ENCODE assay signal across 21 mouse cellular contexts in genomic region chr14:61108625-61109024, GRCm38 (mm10). TPM values are rescaled to one million over a fixed set of nuclear protein-coding genes. Genes with fewer than 3 reads are reported as not detected.
DNase-seq lines count a peak whose midpoint lies in the region; ATAC-seq and TF ChIP-seq lines count a peak whose summit lies in the region.
"Had no signal": no experiment of that assay in that cellular context is flagged by ENCODE, and none has a peak within 500 bp of the region (broad histone marks: within the 10 kb centered on the region; RNA-seq: fewer than 3 reads in every experiment).

No protein-coding gene starts in this region.

- TF ChIP-seq EP300 in liver, postnatal 0 days (IDR thresholded peaks at IDR 0.05; ENCODE audit: low read depth): no peak

- peaks cover 8% of the 10 kb centered on the region; the same call in 1 of the 2 replicates for H3K27me3 ChIP-seq in heart, embryonic 10.5 days (ENCODE audit: insufficient read depth, poor library complexity, severe bottlenecking)
- no peaks in the 10 kb centered on the region for H3K27me3 ChIP-seq in heart, embryonic 12.5 days (replicated peaks)
- H3K27me3 ChIP-seq in heart, embryonic 11.5 days (ENCODE audit: control insufficient read depth, insufficient read depth, low read length): no peaks in the 10 kb centered on the region
- no peaks in the 10 kb centered on the region for H3K27me3 ChIP-seq in liver, postnatal 0 days (ENCODE audit: insufficient read depth, low read length)
- H3K27me3 ChIP-seq in liver, embryonic 12.5 days (replicated peaks): 0 out of 2 replicates have a peak, but pooled peaks cover 4% of the 10 kb centered on the region
- H3K27me3 ChIP-seq: CH12.LX had no signal

- no peak overlapping the region for H3K4me2 ChIP-seq in heart, embryonic 12.5 days
- H3K4me2 ChIP-seq in heart, embryonic 11.5 days: no peak overlapping the region
- H3K4me2 ChIP-seq in liver, postnatal 0 days (ENCODE audit: low read depth, low read length): no peak overlapping the region
- H3K4me2 ChIP-seq in liver, embryonic 12.5 days: no peak overlapping the region

- WGBS in heart, embryonic 10.5 days: 84% methylated on average over 2 of the region's 2 CpGs
- WGBS in heart, embryonic 12.5 days: 88% methylated on average over 2 of the region's 2 CpGs
- 71% methylated on average over 2 of the region's 2 CpGs for WGBS in heart, embryonic 11.5 days (ENCODE audit: insufficient replicate concordance)
- 93% methylated on average over 2 of the region's 2 CpGs for WGBS in liver, postnatal 0 days (ENCODE audit: insufficient replicate concordance)
- WGBS in liver, embryonic 12.5 days (ENCODE audit: insufficient replicate concordance): 66% methylated on average over 2 of the region's 2 CpGs

- H3K36me3 ChIP-seq in heart, embryonic 10.5 days: no peaks in the 10 kb centered on the region
- H3K36me3 ChIP-seq in heart, embryonic 12.5 days: no peaks in the 10 kb centered on the region
- no peaks in the 10 kb centered on the region for H3K36me3 ChIP-seq in heart, embryonic 11.5 days (ENCODE audit: control insufficient read depth, insufficient read depth, low read length)
- no peaks in the 10 kb centered on the region for H3K36me3 ChIP-seq in liver, postnatal 0 days (replicated peaks; ENCODE audit: insufficient read depth, low read length)
- H3K36me3 ChIP-seq in liver, embryonic 12.5 days: no peaks in the 10 kb centered on the region
- H3K36me3 ChIP-seq: G1E had no signal

- no peak overlapping the region for H3K9ac ChIP-seq in heart, embryonic 12.5 days
- no peak overlapping the region for H3K9ac ChIP-seq in heart, embryonic 11.5 days (ENCODE audit: low read depth, low read length)
- no peak overlapping the region for H3K9ac ChIP-seq in liver, postnatal 0 days (replicated peaks)
- no peak overlapping the region for H3K9ac ChIP-seq in liver, embryonic 12.5 days

- no peaks in the 10 kb centered on the region for H3K9me3 ChIP-seq in heart, embryonic 10.5 days
- no peaks in the 10 kb centered on the region for H3K9me3 ChIP-seq in heart, embryonic 12.5 days (replicated peaks)
- H3K9me3 ChIP-seq in heart, embryonic 11.5 days (replicated peaks; ENCODE audit: control insufficient read depth, low read length): no peaks in the 10 kb centered on the region
- H3K9me3 ChIP-seq in liver, postnatal 0 days (ENCODE audit: low read length): no peaks in the 10 kb centered on the region
- H3K9me3 ChIP-seq in liver, embryonic 12.5 days (replicated peaks): no peaks in the 10 kb centered on the region
- H3K9me3 ChIP-seq: G1E had no signal

- peak; percentile 33; the same call in 1 of the 2 replicates for ATAC-seq in heart, embryonic 12.5 days (ENCODE audit: insufficient number of reproducible peaks, low FRiP score)
- no peak for ATAC-seq in heart, embryonic 11.5 days (replicated peaks; ENCODE audit: insufficient number of reproducible peaks, low FRiP score, low TSS enrichment)
- peak; percentile 54 for ATAC-seq in liver, postnatal 0 days
- ATAC-seq in liver, embryonic 12.5 days: no peak
- ATAC-seq: activated CD4-positive, CD25-positive, alpha-beta regulatory T cell, adult 4 months; CD4-positive, CD25-positive, alpha-beta regulatory T cell, adult 4 months; Patski had no signal

- no peak overlapping the region for H3K27ac ChIP-seq in heart, embryonic 10.5 days
- no peak overlapping the region for H3K27ac ChIP-seq in heart, embryonic 12.5 days (ENCODE audit: poor library complexity, severe bottlenecking)
- no peak overlapping the region for H3K27ac ChIP-seq in heart, embryonic 11.5 days (ENCODE audit: low read depth, low read length)
- H3K27ac ChIP-seq in liver, postnatal 0 days (ENCODE audit: low read depth): no peak overlapping the region
- H3K27ac ChIP-seq in liver, embryonic 12.5 days: no peak overlapping the region

- H3K4me3 ChIP-seq in heart, embryonic 10.5 days: no peak overlapping the region
- H3K4me3 ChIP-seq in heart, embryonic 12.5 days: no peak overlapping the region
- H3K4me3 ChIP-seq in heart, embryonic 11.5 days (ENCODE audit: low read depth, low read length): no peak overlapping the region
- no peak overlapping the region for H3K4me3 ChIP-seq in liver, postnatal 0 days (ENCODE audit: low read depth, low read length)
- no peak overlapping the region for H3K4me3 ChIP-seq in liver, embryonic 12.5 days

- peak; percentile 74 for DNase-seq in heart, embryonic 10.5 days (ENCODE audit: low spot score)
- DNase-seq in heart, adult 9 months (ENCODE audit: low spot score in 2 of 2): no peak
- DNase-seq in liver, postnatal 0 days: no peak
- DNase-seq: adrenal gland, adult 2 months; adrenal gland, adult 8-10 months; adrenal gland, postnatal 10 days; adrenal gland, postnatal 14 days; adrenal gland, postnatal 25 days; adrenal gland, postnatal 36 days; B cell, adult 2 months; cerebellum, adult 11 months; cerebellum, adult 11-12 months; cerebellum, adult 18-20 months had no signal

- TF ChIP-seq CTCF in liver, postnatal 0 days (IDR thresholded peaks at IDR 0.05; ENCODE audit: low read depth): no peak

- H3K4me1 ChIP-seq in heart, embryonic 10.5 days: 0 out of 2 replicates have a peak, but pooled peaks cover 4% of the 10 kb centered on the region
- H3K4me1 ChIP-seq in heart, embryonic 12.5 days (replicated peaks): no peaks in the 10 kb centered on the region
- H3K4me1 ChIP-seq in heart, embryonic 11.5 days (ENCODE audit: control insufficient read depth, insufficient read depth, low read length): no peaks in the 10 kb centered on the region
- H3K4me1 ChIP-seq in liver, postnatal 0 days (ENCODE audit: insufficient read depth): no peaks in the 10 kb centered on the region
- no peaks in the 10 kb centered on the region for H3K4me1 ChIP-seq in liver, embryonic 12.5 days

RNA-seq across cellular contexts. Expression of gene Sacs, which starts 29.6 kb away (rescaled TPM):
- 2.8 and 3.8 TPM in 2 replicates for polyA plus RNA-seq in heart, embryonic 10.5 days (2016; fragmentation: Nextera tagmentation; extraction: Ambion mirVana)
- polyA plus RNA-seq in heart, embryonic 12.5 days (2016; fragmentation: Nextera tagmentation; extraction: Ambion mirVana): 6.3 and 6.6 TPM in 2 replicates
- 4.2 and 5.0 TPM in 2 replicates for polyA plus RNA-seq in heart, embryonic 11.5 days (2014; fragmentation: Nextera tagmentation; extraction: Ambion mirVana)
- 0.33 and 0.43 TPM in 2 replicates for polyA plus RNA-seq in liver, postnatal 0 days (2015; fragmentation: Nextera tagmentation; extraction: Ambion mirVana)
- polyA plus RNA-seq in liver, embryonic 12.5 days (2016; fragmentation: Nextera tagmentation; extraction: Ambion mirVana): 2.4 and 3.0 TPM in 2 replicates

Comparison
In these comparisons a context has a peak if more than half of its experiments do, and no peak if none do; other contexts are left out.
1. ATAC-seq: peak in heart, embryonic 12.5 days (single experiment) and liver, postnatal 0 days (single experiment); none in heart, embryonic 11.5 days (single experiment) and liver, embryonic 12.5 days (single experiment).